Mouse (Mus musculus): ENCODE data around the gene Tars.

Tars gene

GRCm38 (mm10) chr15:11399356-11400067, at the start of gene Tars:
Gene Tars (minus strand): TSS chr15:11399665.
- DNase-seq (ENCODE audit: low read depth, low spot score), result peak; percentile 98

GRCm38 (mm10) chr15:11437361-11437760, 37.9 kb upstream of the Tars start:
- no peak for DNase-seq (ENCODE audit: low read depth, low spot score)

GRCm38 (mm10) chr15:11436709-11437280, 37.3 kb upstream of the Tars start:
- no peak for DNase-seq (ENCODE audit: low read depth, low spot score)

- DNase-seq (ENCODE audit: low read depth, low spot score), result peak; percentile 16
Observed at GRCm38 (mm10) chr15:11426899-11427298, 27.4 kb upstream of the Tars start.

- DNase-seq (ENCODE audit: low read depth, low spot score), result no peak
Observed at GRCm38 (mm10) chr15:11413484-11413883, 14.0 kb upstream of the Tars start.

- DNase-seq (ENCODE audit: low read depth, low spot score), result no peak
Observed at GRCm38 (mm10) chr15:11412542-11412941, 13.1 kb upstream of the Tars start.

- no peak for DNase-seq (ENCODE audit: low read depth, low spot score)
Observed at GRCm38 (mm10) chr15:11411846-11412245, 12.4 kb upstream of the Tars start.

GRCm38 (mm10) chr15:11408155-11408826, 8.8 kb upstream of the Tars start:
- DNase-seq (ENCODE audit: low read depth, low spot score), result peak; percentile 63

GRCm38 (mm10) chr15:11407381-11407780, 7.9 kb upstream of the Tars start:
- DNase-seq (ENCODE audit: low read depth, low spot score), result peak; percentile 88

- peak; percentile 84 for DNase-seq (ENCODE audit: low read depth, low spot score)
Observed at GRCm38 (mm10) chr15:11406769-11407168, 7.3 kb upstream of the Tars start.

- peak; percentile 47 for DNase-seq (ENCODE audit: low read depth, low spot score)
Observed at GRCm38 (mm10) chr15:11398676-11399350, 652 bp downstream of the Tars start.

GRCm38 (mm10) chr15:11396421-11396820, 3.0 kb downstream of the Tars start:
- no peak for DNase-seq (ENCODE audit: low read depth, low spot score)

GRCm38 (mm10) chr15:11392903-11393302, 6.6 kb downstream of the Tars start:
- DNase-seq (ENCODE audit: low read depth, low spot score), result no peak

GRCm38 (mm10) chr15:11383796-11384195, 15.7 kb downstream of the Tars start:
- no peak for DNase-seq (ENCODE audit: low read depth, low spot score)

GRCm38 (mm10) chr15:11382585-11382984, 16.9 kb downstream of the Tars start:
- no peak for DNase-seq (ENCODE audit: low read depth, low spot score)

GRCm38 (mm10) chr15:11380616-11381015, 18.8 kb downstream of the Tars start:
- no peak for DNase-seq (ENCODE audit: low read depth, low spot score)

GRCm38 (mm10) chr15:11380087-11380530, 19.4 kb downstream of the Tars start:
- peak; percentile 48 for DNase-seq (ENCODE audit: low read depth, low spot score)

- no peak for DNase-seq (ENCODE audit: low read depth, low spot score)
Observed at GRCm38 (mm10) chr15:11379431-11380086, 19.9 kb downstream of the Tars start.

GRCm38 (mm10) chr15:11370477-11371085, 28.9 kb downstream of the Tars start:
- no peak for DNase-seq (ENCODE audit: low read depth, low spot score)

- DNase-seq (ENCODE audit: low read depth, low spot score), result peak; percentile 9
Observed at GRCm38 (mm10) chr15:11369572-11369971, 29.9 kb downstream of the Tars start.

- DNase-seq (ENCODE audit: low read depth, low spot score), result no peak
Observed at GRCm38 (mm10) chr15:11364795-11365194, 34.7 kb downstream of the Tars start.

All from A20 (cell line).